Mouse (Mus musculus) bone marrow macrophage, adult 2 months (primary cell): ENCODE data around the gene Ncs1.

ENCODE experiments used
- CTCF ChIP-seq: IDR thresholded peaks from 2 replicates; pipeline ENCODE4 v1.5.1; 2012; ENCODE audit warnings: low read depth, mild to moderate bottlenecking, low read length, moderate library complexity
- POLR2A ChIP-seq: IDR thresholded peaks from 2 replicates; pipeline ENCODE4 v1.6.1; 2012; ENCODE audit warnings: mild to moderate bottlenecking, low read depth, low read length, borderline replicate concordance

- TF ChIP-seq CTCF (peak; percentile 100), POLR2A (no peak)
Observed at GRCm38 (mm10) chr2:31291421-31291820, 45.8 kb downstream of the Ncs1 start.
